Mouse (Mus musculus) lung, embryonic 14.5 days (tissue): ENCODE results near the gene Gm20683. TPM values are rescaled to one million over a fixed set of nuclear protein-coding genes. Genes with fewer than 3 reads are reported as not detected.

Experiments used
- ATAC-seq: fragments of 200-750 bp; cut with Nextera tagmentation; 2 replicates; pipeline ENCODE4 v1.8.0; 2017; ENCODE audit warnings: mild to moderate bottlenecking, moderate TSS enrichment, moderate library complexity; ENCODE audit not compliant: insufficient read depth
- DNase-seq: peaks from one replicate; pipeline ENCODE4 v3.0.0-alpha.2; 2015
- H3K27ac ChIP-seq: fragments of 300-500 bp; sonication (generic); 2 replicates; pipeline ENCODE4 v1.5.1; 2014; ENCODE audit warnings: low read depth, mild to moderate bottlenecking, moderate library complexity
- H3K27me3 ChIP-seq: fragments of 300-500 bp; sonication (generic); 2 replicates; pipeline ENCODE4 v1.6.1; 2014; ENCODE audit warnings: low read length, control low read depth; ENCODE audit not compliant: insufficient read depth
- H3K36me3 ChIP-seq: fragments of 300-500 bp; sonication (generic); 2 replicates; pipeline ENCODE4 v1.6.1; 2014; ENCODE audit warnings: control low read depth; ENCODE audit not compliant: insufficient read depth
- H3K4me1 ChIP-seq: fragments of 300-500 bp; sonication (generic); 2 replicates; pipeline ENCODE4 v1.6.1; 2014; ENCODE audit warnings: antibody characterized with exemption, control low read depth; ENCODE audit not compliant: insufficient read depth
- H3K4me2 ChIP-seq: fragments of 300-500 bp; sonication (generic); 2 replicates; pipeline ENCODE4 v1.6.1; 2014; ENCODE audit warnings: mild to moderate bottlenecking
- H3K4me3 ChIP-seq: fragments of 300-500 bp; sonication (generic); 2 replicates; pipeline ENCODE4 v1.5.1; 2014; ENCODE audit warnings: low read depth, low read length
- H3K9ac ChIP-seq: fragments of 300-500 bp; sonication (generic); 2 replicates; pipeline ENCODE4 v1.6.1; 2014
- H3K9me3 ChIP-seq: fragments of 300-500 bp; sonication (generic); 2 replicates; pipeline ENCODE4 v1.6.1; 2016; ENCODE audit warnings: low read depth, low read length, control low read depth
- CTCF ChIP-seq: IDR thresholded peaks from 2 replicates; pipeline ENCODE4 v1.5.1; 2016; ENCODE audit warnings: antibody characterized with exemption, low read depth
- WGBS: fragments of 180-500 bp; shearing (Covaris S2); extraction: QIAGEN DNeasy Blood & Tissue Kit; methylation state at CpG from one replicate; pipeline ENCODE4 v1.1.7; 2014; 5-methylcytosine and 5-hydroxymethylcytosine counted together
- polyA plus RNA-seq: library from polyadenylated mRNA; unstranded; fragments of >200 nt; fragmentation: Nextera tagmentation; extraction: Ambion mirVana; gene quantifications from 2 replicates; pipeline ENCODE4 v1.2.1, GENCODE M21; 2014

Gene Gm20683
- polyA plus RNA-seq, 1 experiment from 2014 or later: 1.4 TPM

DNA sequence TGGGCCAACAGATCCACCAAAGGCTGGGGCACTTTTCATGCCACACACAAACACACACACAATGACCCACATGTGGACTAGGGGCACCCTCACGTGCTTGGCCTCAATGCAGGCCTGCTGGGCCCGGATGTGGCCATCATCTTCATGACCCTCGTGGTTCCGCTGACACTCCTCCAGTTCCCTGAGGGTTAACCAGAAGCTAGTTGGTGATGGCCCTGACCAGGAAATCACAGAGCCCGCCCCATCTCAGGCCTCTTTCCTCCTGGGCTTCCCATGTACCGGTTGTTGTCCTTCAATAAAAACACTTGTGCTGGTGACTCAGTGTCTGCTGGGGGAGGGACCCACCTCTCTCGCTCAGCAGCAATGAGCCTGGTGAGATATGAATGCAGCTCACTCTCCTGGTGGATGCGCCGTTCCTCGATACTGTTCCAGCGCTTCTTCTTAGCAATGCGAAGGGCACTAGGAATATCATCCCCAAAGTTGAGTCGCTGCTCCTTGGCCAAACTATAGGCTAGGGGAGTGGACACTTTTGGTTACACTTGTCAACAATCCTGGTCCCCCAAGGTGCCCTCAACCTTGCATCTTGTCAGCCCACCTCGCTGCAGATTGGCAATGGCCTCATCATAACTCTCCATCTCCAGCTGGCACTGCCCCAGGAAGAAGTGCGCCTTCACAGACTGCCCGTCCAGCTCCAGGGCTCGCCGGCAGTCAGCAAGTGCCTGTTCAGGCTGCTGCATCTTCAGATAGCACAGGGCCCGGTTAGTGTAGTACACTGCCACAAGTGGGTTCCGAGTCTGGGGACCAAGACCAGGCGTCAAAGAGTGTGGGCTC is 9.9 kb downstream of the Gm20683 start:
- peak overlapping the region; percentile 82 for H3K4me3 ChIP-seq
- H3K27ac ChIP-seq: peak overlapping the region; percentile 85
- peaks cover 56% of the 10 kb centered on the region for H3K36me3 ChIP-seq
- ATAC-seq (no peak), DNase-seq (peak; percentile 25)
- peak overlapping the region; percentile 98 for H3K4me2 ChIP-seq
- WGBS: 49% methylated on average over 21 of the region's 21 CpGs
- H3K9me3 ChIP-seq: no peaks in the 10 kb centered on the region
- H3K4me1 ChIP-seq: peaks cover 41% of the 10 kb centered on the region
- H3K9ac ChIP-seq: peak overlapping the region; percentile 79
- no peak for TF ChIP-seq CTCF
- H3K27me3 ChIP-seq: no peaks in the 10 kb centered on the region

DNA sequence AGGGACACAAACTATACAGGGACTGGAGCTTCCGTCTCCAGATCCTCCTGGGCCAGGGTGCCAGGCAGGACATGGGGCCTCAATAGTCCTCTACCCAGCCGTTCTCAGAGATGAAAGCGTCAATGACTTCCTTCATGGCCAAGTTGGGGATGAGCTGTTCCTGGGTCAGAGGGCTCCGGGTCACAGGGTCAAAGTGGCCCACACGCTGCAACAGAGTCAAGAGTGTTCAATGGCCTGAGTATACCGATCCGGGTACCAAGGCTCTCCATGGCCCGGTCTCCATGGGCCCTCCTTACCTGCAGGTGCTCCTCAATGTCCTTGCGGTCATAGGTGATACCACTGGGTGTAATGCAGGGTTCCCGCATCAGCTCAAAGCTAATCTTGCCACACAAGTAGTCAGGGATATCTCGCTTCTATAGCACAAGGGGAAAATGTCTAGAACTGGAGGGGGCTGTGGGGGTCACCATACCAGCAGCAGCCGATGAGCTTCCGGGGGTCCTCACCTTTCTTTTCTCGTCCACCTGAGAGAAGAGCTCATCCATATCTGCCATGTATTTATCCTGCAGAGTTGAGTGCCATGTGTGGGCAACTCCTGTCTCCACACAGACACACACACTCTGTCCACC is 10.6 kb downstream of the Gm20683 start:
- DNase-seq: no peak
- Histone ChIP-seq H3K9me3 (no peaks in the 10 kb centered on the region), H3K4me1 (peaks cover 34% of the 10 kb centered on the region), H3K27me3 (no peaks in the 10 kb centered on the region), H3K4me2 (peak overlapping the region; percentile 98), H3K27ac (no peak overlapping the region), H3K9ac (no peak overlapping the region), H3K4me3 (peak overlapping the region; percentile 82), H3K36me3 (peaks cover 63% of the 10 kb centered on the region)
- 81% methylated on average over 14 of the region's 14 CpGs for WGBS
- no peak for TF ChIP-seq CTCF
- ATAC-seq: no peak

- peak overlapping the region; percentile 98 for H3K4me2 ChIP-seq
- peaks cover 33% of the 10 kb centered on the region for H3K4me1 ChIP-seq
- H3K27me3 ChIP-seq: no peaks in the 10 kb centered on the region
- DNase-seq (no peak), ATAC-seq (no peak)
- TF ChIP-seq CTCF: no peak
- 80% methylated on average over 4 of the region's 4 CpGs for WGBS
- H3K4me3 ChIP-seq: peak overlapping the region; percentile 82; the same call in 1 of the 2 replicates
- no peaks in the 10 kb centered on the region for H3K9me3 ChIP-seq
- no peak overlapping the region for H3K27ac ChIP-seq
- peak overlapping the region; percentile 67; the same call in 1 of the 2 replicates for H3K9ac ChIP-seq
- peaks cover 65% of the 10 kb centered on the region for H3K36me3 ChIP-seq
Observed at GRCm38 (mm10) chr17:25830200-25830753, 11.3 kb downstream of the Gm20683 start.

- DNase-seq (no peak), ATAC-seq (no peak)
- Histone ChIP-seq H3K36me3 (peaks cover 59% of the 10 kb centered on the region), H3K27ac (peak overlapping the region; percentile 91), H3K9ac (peak overlapping the region; percentile 67), H3K4me2 (peak overlapping the region; percentile 98), H3K27me3 (no peaks in the 10 kb centered on the region), H3K9me3 (no peaks in the 10 kb centered on the region), H3K4me3 (peak overlapping the region; percentile 82), H3K4me1 (peaks cover 35% of the 10 kb centered on the region)
- TF ChIP-seq CTCF: no peak
- WGBS: 27% methylated on average over 8 of the region's 8 CpGs
Observed at GRCm38 (mm10) chr17:25829558-25830017, 12.0 kb downstream of the Gm20683 start.

DNA sequence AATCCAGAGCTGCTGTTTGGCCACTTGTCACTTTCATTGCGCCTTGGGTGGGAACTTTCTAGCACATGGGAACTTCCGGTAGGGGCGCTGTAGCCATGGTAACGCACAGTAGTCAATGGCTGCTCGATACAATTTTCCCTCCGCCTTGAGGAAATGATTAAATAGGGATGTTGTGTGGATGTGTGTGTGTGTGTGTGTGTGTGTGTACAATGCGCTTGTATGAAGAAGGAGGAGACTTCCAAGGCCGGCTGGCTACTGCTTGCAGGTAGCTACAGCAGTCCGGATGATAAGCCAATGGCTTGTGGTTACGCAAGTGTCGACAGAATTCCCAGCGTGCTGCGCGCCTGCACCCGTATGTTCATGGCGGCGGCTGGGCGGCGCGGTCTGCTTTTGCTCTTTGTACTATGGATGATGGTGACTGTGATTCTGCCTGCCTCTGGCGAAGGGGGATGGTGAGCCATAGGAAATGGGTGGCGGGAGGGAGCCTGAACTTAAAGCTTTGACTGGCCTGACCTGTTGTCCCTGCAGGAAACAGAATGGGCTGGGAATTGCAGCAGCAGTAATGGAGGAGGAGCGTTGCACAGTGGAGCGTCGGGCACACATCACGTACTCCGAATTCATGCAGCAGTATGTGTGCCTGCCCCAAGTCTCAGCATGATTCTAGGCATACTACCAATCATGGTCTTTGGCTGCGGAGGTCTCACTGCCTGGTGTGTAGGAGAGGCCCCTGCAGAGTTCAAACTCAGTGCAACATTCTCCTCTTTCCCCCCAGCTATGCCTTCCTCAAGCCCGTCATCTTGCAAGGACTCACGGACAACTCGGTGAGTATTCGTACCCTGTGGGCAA is 12.6 kb downstream of the Gm20683 start, which contains the start of gene Jmjd8:
TSS of gene Jmjd8 (plus strand) at position 156 of the 846 bp plus-strand sequence.
- Histone ChIP-seq H3K4me3 (peak within 1 kb of the TSS; percentile 82), H3K4me1 (peaks cover 33% of the 10 kb centered on the region), H3K4me2 (peak within 1 kb of the TSS; percentile 98), H3K27me3 (no peaks in the 10 kb centered on the region), H3K9ac (peak within 1 kb of the TSS; percentile 67), H3K9me3 (no peaks in the 10 kb centered on the region), H3K27ac (peak within 1 kb of the TSS; percentile 91), H3K36me3 (peaks cover 57% of the 10 kb centered on the region)
- TF ChIP-seq CTCF: peak; percentile 62
- DNase-seq: peak; percentile 91
- 5% methylated on average over 32 of the region's 32 CpGs for WGBS
- peak; percentile 26; the same call in 1 of the 2 replicates for ATAC-seq

DNA sequence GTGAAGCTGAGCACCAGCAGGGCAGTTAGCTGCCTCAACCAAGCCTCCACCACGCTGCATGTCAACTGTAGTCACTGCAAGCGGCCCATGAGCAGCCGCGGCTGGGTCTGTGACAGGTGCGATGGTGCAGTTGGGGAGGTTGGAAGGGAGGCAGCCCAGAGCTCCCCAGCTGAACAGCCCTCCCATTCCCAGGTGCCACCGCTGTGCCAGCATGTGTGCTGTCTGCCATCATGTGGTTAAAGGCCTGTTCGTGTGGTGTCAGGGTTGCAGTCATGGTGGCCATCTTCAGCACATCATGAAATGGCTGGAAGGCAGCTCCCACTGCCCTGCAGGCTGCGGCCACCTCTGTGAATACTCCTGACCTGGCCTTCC is 13.4 kb downstream of the Gm20683 start:
- Histone ChIP-seq H3K4me3 (peak overlapping the region; percentile 82), H3K27ac (peak overlapping the region; percentile 91; the same call in 1 of the 2 replicates), H3K9me3 (no peaks in the 10 kb centered on the region), H3K36me3 (peaks cover 57% of the 10 kb centered on the region), H3K27me3 (no peaks in the 10 kb centered on the region), H3K4me1 (peaks cover 33% of the 10 kb centered on the region), H3K4me2 (peak overlapping the region; percentile 98), H3K9ac (peak overlapping the region; percentile 67; the same call in 1 of the 2 replicates)
- no peak for ATAC-seq
- 82% methylated on average over 8 of the region's 8 CpGs for WGBS
- no peak for DNase-seq
- TF ChIP-seq CTCF: no peak
